Mouse (Mus musculus): Measurements from ENCODE around the gene Ei24. TPM values are rescaled to one million over a fixed set of nuclear protein-coding genes. Genes with fewer than 3 reads are reported as not detected.

The Ei24 gene
- polyA plus RNA-seq, 1 experiment from 2014 or later = 105 TPM

- Histone ChIP-seq H3K4me2 (peak overlapping the region; percentile 72), H3K27me3 (no peaks in the 10 kb centered on the region), H3K9me3 (replicated peaks) (no peaks in the 10 kb centered on the region), H3K4me1 (peaks cover 23% of the 10 kb centered on the region), H3K9ac (peak overlapping the region; percentile 85), H3K27ac (peak overlapping the region; percentile 76), H3K36me3 (ENCODE audit: poor library complexity, severe bottlenecking) (peaks cover 12% of the 10 kb centered on the region), H3K4me3 (peak overlapping the region; percentile 98)
- WGBS = 15% methylated on average over 25 of the region's 25 CpGs
- peak; percentile 5; the same call in 1 of the 2 replicates for ATAC-seq
Measured at GRCm38 (mm10) chr9:36768156-36769047, 28.8 kb downstream of the Ei24 start.

- Histone ChIP-seq H3K27me3 (no peaks in the 10 kb centered on the region), H3K27ac (peak within 1 kb of the TSS; percentile 76), H3K36me3 (ENCODE audit: poor library complexity, severe bottlenecking) (peaks cover 19% of the 10 kb centered on the region), H3K4me2 (peak within 1 kb of the TSS; percentile 82), H3K4me3 (peak within 1 kb of the TSS; percentile 98), H3K9ac (peak within 1 kb of the TSS; percentile 92), H3K9me3 (replicated peaks) (no peaks in the 10 kb centered on the region), H3K4me1 (peaks cover 23% of the 10 kb centered on the region)
- under 1% methylated on average over 60 of the region's 60 CpGs for WGBS
- ATAC-seq = peak; percentile 100
Measured at GRCm38 (mm10) chr9:36767203-36768143, 29.7 kb downstream of the Ei24 start, which contains the start of gene Stt3a. TSS of gene Stt3a (minus strand) at chr9:36767679.

- no peak overlapping the region for H3K27ac ChIP-seq
- H3K36me3 ChIP-seq (ENCODE audit: poor library complexity, severe bottlenecking) = peaks cover 35% of the 10 kb centered on the region
- H3K4me1 ChIP-seq = peaks cover 23% of the 10 kb centered on the region
- H3K4me3 ChIP-seq = no peak overlapping the region
- 97% methylated on average over 1 of the region's 1 CpGs for WGBS
- no peak for ATAC-seq
- H3K9me3 ChIP-seq (replicated peaks) = no peaks in the 10 kb centered on the region
- no peak overlapping the region for H3K4me2 ChIP-seq
- no peaks in the 10 kb centered on the region for H3K27me3 ChIP-seq
- no peak overlapping the region for H3K9ac ChIP-seq
Measured at GRCm38 (mm10) chr9:36764378-36764777, 32.8 kb downstream of the Ei24 start.

Other genes with a start within 250 kb of the Ei24 start
- gene Gm17689, start 214.8 kb downstream of the Ei24 start, polyA plus RNA-seq (2015; fragmentation: Nextera tagmentation; extraction: Ambion mirVana) = not detected in 2 replicates
- gene A630095E13Rik, start 154.0 kb downstream of the Ei24 start, polyA plus RNA-seq (2015; fragmentation: Nextera tagmentation; extraction: Ambion mirVana) = not detected in 2 replicates
- not detected in 2 replicates for gene Acrv1, start 104.2 kb downstream of the Ei24 start, polyA plus RNA-seq (2015; fragmentation: Nextera tagmentation; extraction: Ambion mirVana)
- gene Chek1, start 70.3 kb downstream of the Ei24 start, polyA plus RNA-seq (2015; fragmentation: Nextera tagmentation; extraction: Ambion mirVana) = 39.4 and 43.1 TPM in 2 replicates
- 104 and 117 TPM in 2 replicates for gene Stt3a, start 29.7 kb downstream of the Ei24 start, polyA plus RNA-seq (2015; fragmentation: Nextera tagmentation; extraction: Ambion mirVana)
- gene Fez1, start 24.5 kb upstream of the Ei24 start, polyA plus RNA-seq (2015; fragmentation: Nextera tagmentation; extraction: Ambion mirVana) = 601 and 607 TPM in 2 replicates

All from forebrain, embryonic 13.5 days (tissue).